Mouse (Mus musculus) cortical plate, adult 2 months (tissue): ENCODE measurements around the gene Adora1.

Source experiments
- CTCF ChIP-seq: fragments of 200-500 bp; IDR thresholded peaks from 2 replicates; pipeline ENCODE4 v1.5.1; 2011; ENCODE audit warnings: mild to moderate bottlenecking, control low read depth, low read length; ENCODE audit not compliant: insufficient read depth; ENCODE audit errors: extremely low read depth
- POLR2A ChIP-seq: fragments of 200-500 bp; IDR thresholded peaks from 2 replicates; pipeline ENCODE4 v1.6.1; 2011; ENCODE audit warnings: mild to moderate bottlenecking, low read length, control low read depth; ENCODE audit not compliant: insufficient read depth; ENCODE audit errors: extremely low read depth

DNA sequence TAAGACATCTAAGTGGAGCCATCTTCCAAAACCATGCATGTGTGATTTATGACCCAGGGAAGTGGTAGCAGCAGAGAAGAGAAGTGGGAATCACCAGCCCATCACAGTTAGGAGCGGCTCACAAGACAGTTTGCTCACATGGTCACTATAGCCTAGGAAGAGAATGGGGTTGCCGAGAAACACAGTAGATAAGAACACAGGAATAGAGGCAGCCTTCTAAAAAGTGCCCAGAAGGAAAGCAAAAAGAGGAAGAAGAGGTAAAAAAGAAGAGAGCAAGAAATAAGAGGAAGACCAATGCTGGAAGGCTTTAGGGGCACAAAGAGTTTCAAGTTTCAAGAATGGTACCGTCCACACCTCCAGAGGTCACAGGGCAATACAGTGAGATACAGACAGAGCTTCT lies 47.1 kb upstream of the Adora1 start:
- no peak for TF ChIP-seq POLR2A
- TF ChIP-seq CTCF = no peak
